Comparison of ENCODE assay signal across 20 mouse cellular contexts in the genomic region with DNA sequence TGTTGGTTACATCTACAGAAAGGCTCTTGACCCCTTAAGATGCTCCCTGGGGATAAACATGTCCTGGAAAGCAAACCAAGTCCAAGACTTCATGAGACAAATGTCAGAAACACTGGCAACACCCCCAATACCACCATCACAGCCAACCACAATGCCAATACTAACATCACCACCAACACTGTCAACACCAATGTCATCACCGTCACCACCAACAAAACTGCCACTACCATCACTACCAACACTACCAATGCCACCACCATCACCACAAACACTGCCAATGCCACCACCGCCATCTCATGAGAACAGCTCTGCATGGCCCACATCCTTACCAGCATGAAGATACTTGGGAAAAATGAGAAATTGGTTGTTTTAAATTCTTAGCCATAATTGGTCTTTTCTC.
"Had no signal": no experiment of that assay in that cellular context is flagged by ENCODE, and none has a peak within 500 bp of the region (broad histone marks: within the 10 kb centered on the region; RNA-seq: fewer than 3 reads in every experiment).

No protein-coding gene starts in this region.

- H3K27me3 ChIP-seq: liver, embryonic 13.5 days; liver, embryonic 15.5 days; lung, embryonic 15.5 days; midbrain, embryonic 13.5 days; midbrain, embryonic 15.5 days; neural tube, embryonic 12.5 days had no signal

- ATAC-seq: liver, postnatal 0 days; lung, postnatal 0 days; midbrain, embryonic 13.5 days; midbrain, embryonic 15.5 days had no signal

- H3K4me3 ChIP-seq: liver, embryonic 13.5 days; liver, embryonic 15.5 days; lung, embryonic 15.5 days; midbrain, embryonic 13.5 days; midbrain, embryonic 15.5 days; myocyte; neural tube, embryonic 12.5 days had no signal

- DNase-seq: liver, embryonic 13.5 days; liver, postnatal 0 days; lung, adult 2 months; lung, postnatal 14 days; lung, postnatal 36 days; retina, postnatal 1 day; right cerebral cortex, adult 18-20 months; right cerebral cortex, postnatal 25 days; right cerebral cortex, postnatal 4 days; spleen, adult 18-20 months; thymus, adult 18-20 months; thymus, postnatal 25 days; thymus, postnatal 4 days had no signal

- H3K9me3 ChIP-seq: liver, embryonic 13.5 days; liver, embryonic 15.5 days; lung, embryonic 15.5 days; midbrain, embryonic 13.5 days; midbrain, embryonic 15.5 days; neural tube, embryonic 12.5 days had no signal

- H3K36me3 ChIP-seq: liver, embryonic 13.5 days; liver, embryonic 15.5 days; midbrain, embryonic 13.5 days; midbrain, embryonic 15.5 days; neural tube, embryonic 12.5 days had no signal

- H3K4me1 ChIP-seq: lung, embryonic 15.5 days had no signal
